Mouse (Mus musculus) liver, embryonic 11.5 days (tissue): ENCODE data around the gene Myo1b. TPM values are rescaled to one million over a fixed set of nuclear protein-coding genes. Genes with fewer than 3 reads are reported as not detected.
A peak's percentile ranks its signal among the peaks of the same experiment; 100 is the strongest.

Experiments used
- ATAC-seq: fragments of 200-750 bp; cut with Nextera tagmentation; replicated peaks from 2 replicates; pipeline ENCODE4 v1.8.0; 2017; ENCODE audit warnings: moderate number of reproducible peaks, mild to moderate bottlenecking, moderate TSS enrichment, moderate library complexity; ENCODE audit not compliant: low FRiP score
- DNase-seq: peaks from one replicate; pipeline ENCODE4 v3.0.0-alpha.2; 2017; ENCODE audit warnings: low spot score
- H3K27ac ChIP-seq: fragments of 300-500 bp; sonication (generic); 2 replicates; pipeline ENCODE4 v1.5.1; 2014; ENCODE audit warnings: mild to moderate bottlenecking, low read depth, low read length, control low read depth
- H3K27me3 ChIP-seq: fragments of 300-500 bp; sonication (generic); replicated peaks from 2 replicates; pipeline ENCODE4 v1.6.1; 2014; ENCODE audit warnings: low read length, mixed read lengths; ENCODE audit not compliant: control insufficient read depth, insufficient read depth
- H3K36me3 ChIP-seq: fragments of 300-500 bp; sonication (generic); 2 replicates; pipeline ENCODE4 v1.6.1; 2014; ENCODE audit warnings: mild to moderate bottlenecking, low read length, moderate library complexity, mixed read lengths; ENCODE audit not compliant: control insufficient read depth, insufficient read depth
- H3K4me1 ChIP-seq: fragments of 300-500 bp; sonication (generic); replicated peaks from 2 replicates; pipeline ENCODE4 v1.6.1; 2014; ENCODE audit warnings: low read length, mixed read lengths; ENCODE audit not compliant: control insufficient read depth, insufficient read depth
- H3K4me2 ChIP-seq: fragments of 300-500 bp; sonication (generic); 2 replicates; pipeline ENCODE4 v1.6.1; 2014; ENCODE audit warnings: mild to moderate bottlenecking, control low read depth, moderate library complexity
- H3K4me3 ChIP-seq: fragments of 300-500 bp; sonication (generic); 2 replicates; pipeline ENCODE4 v1.5.1; 2014; ENCODE audit warnings: low read depth, low read length, control low read depth
- H3K9ac ChIP-seq: fragments of 300-500 bp; sonication (generic); 2 replicates; pipeline ENCODE4 v1.6.1; 2014; ENCODE audit warnings: low read depth, low read length, control low read depth
- H3K9me3 ChIP-seq: fragments of 300-500 bp; sonication (generic); 2 replicates; pipeline ENCODE4 v1.6.1; 2016; ENCODE audit warnings: low read length, inconsistent platforms, mixed read lengths; ENCODE audit not compliant: control insufficient read depth
- WGBS: fragments of 180-500 bp; shearing (Covaris S2); extraction: QIAGEN DNeasy Blood & Tissue Kit; methylation state at CpG from one replicate; pipeline ENCODE4 v1.1.7; 2014; 5-methylcytosine and 5-hydroxymethylcytosine counted together
- polyA plus RNA-seq: library from polyadenylated mRNA; unstranded; fragments of >200 nt; fragmentation: Nextera tagmentation; extraction: Ambion mirVana; gene quantifications from 2 replicates; pipeline ENCODE4 v1.2.1, GENCODE M21; 2014

Myo1b gene
- polyA plus RNA-seq: 26.4 and 27.0 TPM in 2 replicates

- Histone ChIP-seq H3K4me2 (peak within 1 kb of the TSS; percentile 85), H3K4me1 (peaks cover 6% of the 10 kb centered on the region; the same call in 1 of the 2 replicates), H3K27ac (peak within 1 kb of the TSS; percentile 81), H3K27me3 (peaks cover 15% of the 10 kb centered on the region), H3K4me3 (peak within 1 kb of the TSS; percentile 69), H3K9me3 (no peaks in the 10 kb centered on the region), H3K9ac (peak within 1 kb of the TSS; percentile 77), H3K36me3 (no peaks in the 10 kb centered on the region)
- WGBS: under 1% methylated on average over 72 of the region's 79 CpGs
- ATAC-seq (peak; percentile 76), DNase-seq (peak; percentile 80)
Measured at GRCm38 (mm10) chr1:51915576-51916156, at the start of gene Myo1b. TSS of gene Myo1b (minus strand) at chr1:51916071.

- WGBS: 87% methylated on average over 2 of the region's 2 CpGs
- no peak for ATAC-seq
Measured at GRCm38 (mm10) chr1:51964647-51965046, 48.8 kb upstream of the Myo1b start.

GRCm38 (mm10) chr1:51947116-51947515 is 31.2 kb upstream of the Myo1b start:
- 77% methylated on average over 4 of the region's 4 CpGs for WGBS
- H3K4me2 ChIP-seq: no peak overlapping the region
- H3K4me3 ChIP-seq: no peak overlapping the region
- H3K4me1 ChIP-seq: no peaks in the 10 kb centered on the region
- no peaks in the 10 kb centered on the region for H3K9me3 ChIP-seq
- no peaks in the 10 kb centered on the region for H3K27me3 ChIP-seq
- DNase-seq (no peak), ATAC-seq (no peak)
- no peaks in the 10 kb centered on the region for H3K36me3 ChIP-seq
- H3K9ac ChIP-seq: no peak overlapping the region
- H3K27ac ChIP-seq: no peak overlapping the region

More at GRCm38 (mm10) chr1:51964647-51965046, 48.8 kb upstream of the Myo1b start:
- no peaks in the 10 kb centered on the region for H3K27me3 ChIP-seq
- no peaks in the 10 kb centered on the region for H3K9me3 ChIP-seq
- no peak overlapping the region for H3K4me3 ChIP-seq
- no peaks in the 10 kb centered on the region for H3K4me1 ChIP-seq
- no peak overlapping the region for H3K4me2 ChIP-seq
- H3K27ac ChIP-seq: no peak overlapping the region
- DNase-seq: no peak
- H3K9ac ChIP-seq: no peak overlapping the region
- H3K36me3 ChIP-seq: no peaks in the 10 kb centered on the region

GRCm38 (mm10) chr1:51944755-51945154 is 28.9 kb upstream of the Myo1b start:
- no peak overlapping the region for H3K4me2 ChIP-seq
- H3K9ac ChIP-seq: no peak overlapping the region
- no peaks in the 10 kb centered on the region for H3K9me3 ChIP-seq
- H3K4me3 ChIP-seq: no peak overlapping the region
- 42% methylated on average over 5 of the region's 5 CpGs for WGBS
- no peak overlapping the region for H3K27ac ChIP-seq
- no peak for ATAC-seq
- DNase-seq: no peak
- H3K27me3 ChIP-seq: no peaks in the 10 kb centered on the region
- H3K36me3 ChIP-seq: no peaks in the 10 kb centered on the region
- H3K4me1 ChIP-seq: no peaks in the 10 kb centered on the region

- no peak for ATAC-seq
- no peak overlapping the region for H3K27ac ChIP-seq
- no peak for DNase-seq
- H3K4me3 ChIP-seq: no peak overlapping the region
- H3K36me3 ChIP-seq: no peaks in the 10 kb centered on the region
- H3K4me1 ChIP-seq: peaks cover 14% of the 10 kb centered on the region
- no peaks in the 10 kb centered on the region for H3K9me3 ChIP-seq
- no peak overlapping the region for H3K4me2 ChIP-seq
- no peaks in the 10 kb centered on the region for H3K27me3 ChIP-seq
- 75% methylated on average over 7 of the region's 7 CpGs for WGBS
- no peak overlapping the region for H3K9ac ChIP-seq
Measured at GRCm38 (mm10) chr1:51938357-51938756, 22.5 kb upstream of the Myo1b start.

- Histone ChIP-seq H3K4me1 (peaks cover 17% of the 10 kb centered on the region), H3K9me3 (no peaks in the 10 kb centered on the region), H3K27ac (peak overlapping the region; percentile 48), H3K27me3 (no peaks in the 10 kb centered on the region), H3K4me2 (no peak overlapping the region), H3K4me3 (no peak overlapping the region), H3K9ac (no peak overlapping the region), H3K36me3 (no peaks in the 10 kb centered on the region)
- ATAC-seq (no peak; the same call in 1 of the 2 replicates), DNase-seq (no peak)
- WGBS: 37% methylated on average over 2 of the region's 2 CpGs
Measured at GRCm38 (mm10) chr1:51935006-51935405, 19.1 kb upstream of the Myo1b start.

- DNase-seq (no peak), ATAC-seq (0 out of 2 replicates have a peak, but pooled peaks have one; percentile 56)
- Histone ChIP-seq H3K9me3 (no peaks in the 10 kb centered on the region), H3K4me2 (no peak overlapping the region), H3K4me1 (peaks cover 17% of the 10 kb centered on the region), H3K36me3 (no peaks in the 10 kb centered on the region), H3K9ac (no peak overlapping the region), H3K27me3 (no peaks in the 10 kb centered on the region), H3K4me3 (no peak overlapping the region), H3K27ac (peak overlapping the region; percentile 48)
- 39% methylated on average over 11 of the region's 11 CpGs for WGBS
Measured at GRCm38 (mm10) chr1:51934176-51934924, 18.5 kb upstream of the Myo1b start.

GRCm38 (mm10) chr1:51932826-51933225 is 17.0 kb upstream of the Myo1b start:
- H3K27me3 ChIP-seq: no peaks in the 10 kb centered on the region
- no peaks in the 10 kb centered on the region for H3K36me3 ChIP-seq
- ATAC-seq: no peak
- 73% methylated on average over 3 of the region's 3 CpGs for WGBS
- H3K9me3 ChIP-seq: no peaks in the 10 kb centered on the region
- H3K27ac ChIP-seq: no peak overlapping the region
- H3K4me2 ChIP-seq: no peak overlapping the region
- DNase-seq: no peak
- no peak overlapping the region for H3K9ac ChIP-seq
- H3K4me1 ChIP-seq: peaks cover 17% of the 10 kb centered on the region
- no peak overlapping the region for H3K4me3 ChIP-seq

GRCm38 (mm10) chr1:51931561-51931960 is 15.7 kb upstream of the Myo1b start:
- no peak overlapping the region for H3K4me3 ChIP-seq
- H3K36me3 ChIP-seq: no peaks in the 10 kb centered on the region
- no peak overlapping the region for H3K4me2 ChIP-seq
- ATAC-seq (no peak), DNase-seq (no peak)
- H3K9ac ChIP-seq: no peak overlapping the region
- peaks cover 17% of the 10 kb centered on the region for H3K4me1 ChIP-seq
- WGBS: 59% methylated on average over 7 of the region's 7 CpGs
- H3K27ac ChIP-seq: no peak overlapping the region
- no peaks in the 10 kb centered on the region for H3K9me3 ChIP-seq
- no peaks in the 10 kb centered on the region for H3K27me3 ChIP-seq
